Mouse (Mus musculus) forebrain, postnatal 0 days (tissue): ENCODE results near the gene As3mt. TPM values are rescaled to one million over a fixed set of nuclear protein-coding genes. Genes with fewer than 3 reads are reported as not detected.

ENCODE experiments used
- ATAC-seq: fragments of 200-750 bp; cut with Nextera tagmentation; 2 replicates; pipeline ENCODE4 v1.8.0; 2017; ENCODE audit warnings: mild to moderate bottlenecking, moderate library complexity
- DNase-seq: peaks from one replicate; pipeline ENCODE4 v3.0.0-alpha.2; 2015
- H3K27ac ChIP-seq: fragments of 300-500 bp; sonication (generic); 2 replicates; pipeline ENCODE4 v1.5.1; 2014; ENCODE audit warnings: low read depth, mild to moderate bottlenecking, antibody characterized with exemption, low read length, moderate library complexity, mixed read lengths
- H3K27me3 ChIP-seq: fragments of 300-500 bp; sonication (generic); 2 replicates; pipeline ENCODE4 v1.6.1; 2014; ENCODE audit warnings: mild to moderate bottlenecking, low read length, mixed read lengths; ENCODE audit not compliant: insufficient read depth
- H3K36me3 ChIP-seq: fragments of 300-500 bp; sonication (generic); 2 replicates; pipeline ENCODE4 v1.6.1; 2014; ENCODE audit warnings: mild to moderate bottlenecking, moderate library complexity; ENCODE audit not compliant: insufficient read depth
- H3K4me1 ChIP-seq: fragments of 300-500 bp; sonication (generic); 2 replicates; pipeline ENCODE4 v1.6.1; 2014; ENCODE audit warnings: antibody characterized with exemption; ENCODE audit not compliant: insufficient read depth
- H3K4me2 ChIP-seq: fragments of 300-500 bp; sonication (generic); 2 replicates; pipeline ENCODE4 v1.6.1; 2014; ENCODE audit warnings: low read depth, mild to moderate bottlenecking, moderate library complexity
- H3K4me3 ChIP-seq: fragments of 300-500 bp; sonication (generic); 2 replicates; pipeline ENCODE4 v1.5.1; 2014; ENCODE audit warnings: low read depth, low read length, mixed read lengths
- H3K9ac ChIP-seq: fragments of 300-500 bp; sonication (generic); 2 replicates; pipeline ENCODE4 v1.6.1; 2014; ENCODE audit warnings: mild to moderate bottlenecking
- H3K9me3 ChIP-seq: fragments of 300-500 bp; sonication (generic); 2 replicates; pipeline ENCODE4 v1.6.1; 2016; ENCODE audit warnings: low read length
- CTCF ChIP-seq: sonication (generic); IDR thresholded peaks from 2 replicates; pipeline ENCODE4 v1.5.1; 2016; ENCODE audit warnings: antibody characterized with exemption, control low read depth, low read depth
- WGBS: fragments of 180-500 bp; shearing (Covaris S2); extraction: QIAGEN DNeasy Blood & Tissue Kit; methylation state at CpG from one replicate; pipeline ENCODE4 v1.1.7; 2014; 5-methylcytosine and 5-hydroxymethylcytosine counted together
- polyA plus RNA-seq: library from polyadenylated mRNA; unstranded; fragments of >200 nt; fragmentation: Nextera tagmentation; extraction: Ambion mirVana; gene quantifications from 2 replicates; pipeline ENCODE4 v1.2.1, GENCODE M21; 2015
- total RNA-seq: library from RNA; depleted of rRNA; stranded (reverse); fragments of >200 nt; gene quantifications from 2 replicates; pipeline ENCODE4 v1.2.3, GENCODE M21; 2014; rRNA removed

Gene As3mt
- total and polyA plus RNA-seq, 2 experiments from 2014 or later = 17.4 to 18.4 TPM

DNA sequence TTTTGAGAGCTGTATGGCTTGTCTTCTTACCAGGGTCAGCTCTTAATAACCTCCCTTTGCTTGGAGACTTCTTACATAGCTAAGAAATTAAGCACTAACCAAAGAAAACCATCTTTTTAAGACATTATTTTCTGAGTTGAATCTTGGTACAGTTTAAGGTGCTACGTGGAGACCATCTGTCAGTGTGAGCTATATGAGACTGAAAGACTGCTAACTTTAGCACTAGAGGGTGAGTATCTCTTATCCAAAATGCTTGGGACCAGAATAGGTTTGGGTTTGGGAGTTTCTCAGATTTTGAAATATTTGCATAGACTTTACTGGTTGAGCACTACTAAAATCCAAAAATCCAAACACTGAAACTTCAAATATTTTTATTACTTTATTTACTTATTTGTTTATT lies 82.5 kb downstream of the As3mt start:
- Histone ChIP-seq H3K4me3 (no peak overlapping the region), H3K4me1 (no peaks in the 10 kb centered on the region), H3K4me2 (no peak overlapping the region), H3K27me3 (no peaks in the 10 kb centered on the region), H3K27ac (no peak overlapping the region), H3K9ac (no peak overlapping the region), H3K9me3 (no peaks in the 10 kb centered on the region), H3K36me3 (no peaks in the 10 kb centered on the region)
- ATAC-seq (no peak), DNase-seq (no peak)
- TF ChIP-seq CTCF = no peak
- WGBS = 70% methylated on average over 1 of the region's 1 CpGs

Other genes starting within 250 kb of the As3mt start
- 68.6 and 76.5 TPM in 2 replicates for gene Trim8, start 205.8 kb upstream of the As3mt start, total RNA-seq
- gene Trim8, start 205.8 kb upstream of the As3mt start, polyA plus RNA-seq = 25.9 and 28.2 TPM in 2 replicates
- 98.1 and 138 TPM in 2 replicates for gene Arl3, start 134.3 kb upstream of the As3mt start, total RNA-seq
- gene Arl3, start 134.3 kb upstream of the As3mt start, polyA plus RNA-seq = 184 and 202 TPM in 2 replicates
- 8.0 and 12.6 TPM in 2 replicates for gene Sfxn2, start 134.1 kb upstream of the As3mt start, total RNA-seq
- gene Sfxn2, start 134.1 kb upstream of the As3mt start, polyA plus RNA-seq = 8.2 and 10.6 TPM in 2 replicates
- 32.6 and 37.0 TPM in 2 replicates for gene Wbp1l, start 108.4 kb upstream of the As3mt start, total RNA-seq
- gene Wbp1l, start 108.4 kb upstream of the As3mt start, polyA plus RNA-seq = 16.4 and 25.4 TPM in 2 replicates
- gene Cyp17a1, start 34.3 kb upstream of the As3mt start, total RNA-seq = 0.08 TPM in 1 of 2 replicates, not detected in the other
- not detected in 2 replicates for gene Cyp17a1, start 34.3 kb upstream of the As3mt start, polyA plus RNA-seq
- 14.4 and 15.2 TPM in 2 replicates for gene Borcs7, start 17.6 kb upstream of the As3mt start, total RNA-seq
- 20.6 and 29.5 TPM in 2 replicates for gene Borcs7, start 17.6 kb upstream of the As3mt start, polyA plus RNA-seq
- 11.7 and 16.6 TPM in 2 replicates for gene Cnnm2, start 54.1 kb downstream of the As3mt start, total RNA-seq
- 5.2 and 6.2 TPM in 2 replicates for gene Cnnm2, start 54.1 kb downstream of the As3mt start, polyA plus RNA-seq